Mouse (Mus musculus) stomach, embryonic 15.5 days (tissue): Measurements from ENCODE around the gene Zfp777. TPM values are rescaled to one million over a fixed set of nuclear protein-coding genes. Genes with fewer than 3 reads are reported as not detected.

Source experiments
- microRNA-seq: library from miRNA; unstranded; fragments of <30 nt; microRNA quantifications from one replicate; pipeline ENCODE4, GENCODE M21; 2016
- polyA plus RNA-seq: library from polyadenylated mRNA; unstranded; fragments of >200 nt; fragmentation: Nextera tagmentation; extraction: Ambion mirVana; gene quantifications from 2 replicates; pipeline ENCODE4 v1.2.1, GENCODE M21; 2015

The Zfp777 gene
- polyA plus RNA-seq, 1 experiment from 2014 or later: 6.8 TPM

Small RNA genes within 50 kb of the gene (microRNA-seq; reads per million reads assigned to microRNA genes)
- not detected for gene Gm24563

Other genes with a start within 250 kb of the Zfp777 start
- 280 and 318 TPM in 2 replicates for gene Pdia4, start 235.5 kb downstream of the Zfp777 start, polyA plus RNA-seq
- 3.2 and 3.5 TPM in 2 replicates for gene Zfp786, start 218.0 kb downstream of the Zfp777 start, polyA plus RNA-seq
- gene Zfp398, start 213.2 kb downstream of the Zfp777 start, polyA plus RNA-seq: 9.0 and 9.2 TPM in 2 replicates
- gene Zfp282, start 171.7 kb downstream of the Zfp777 start, polyA plus RNA-seq: 14.6 and 16.4 TPM in 2 replicates
- 13.7 and 14.5 TPM in 2 replicates for gene Zfp212, start 128.4 kb downstream of the Zfp777 start, polyA plus RNA-seq
- gene Zfp956, start 95.5 kb downstream of the Zfp777 start, polyA plus RNA-seq: 9.3 and 10.7 TPM in 2 replicates
- 17.0 and 17.1 TPM in 2 replicates for gene Zfp746, start 37.7 kb upstream of the Zfp777 start, polyA plus RNA-seq